Mouse (Mus musculus): ENCODE results near the gene Itgb6. TPM values are rescaled to one million over a fixed set of nuclear protein-coding genes. Genes with fewer than 3 reads are reported as not detected.

The Itgb6 gene
- polyA plus RNA-seq, 1 experiment, result 17.2 TPM

DNA sequence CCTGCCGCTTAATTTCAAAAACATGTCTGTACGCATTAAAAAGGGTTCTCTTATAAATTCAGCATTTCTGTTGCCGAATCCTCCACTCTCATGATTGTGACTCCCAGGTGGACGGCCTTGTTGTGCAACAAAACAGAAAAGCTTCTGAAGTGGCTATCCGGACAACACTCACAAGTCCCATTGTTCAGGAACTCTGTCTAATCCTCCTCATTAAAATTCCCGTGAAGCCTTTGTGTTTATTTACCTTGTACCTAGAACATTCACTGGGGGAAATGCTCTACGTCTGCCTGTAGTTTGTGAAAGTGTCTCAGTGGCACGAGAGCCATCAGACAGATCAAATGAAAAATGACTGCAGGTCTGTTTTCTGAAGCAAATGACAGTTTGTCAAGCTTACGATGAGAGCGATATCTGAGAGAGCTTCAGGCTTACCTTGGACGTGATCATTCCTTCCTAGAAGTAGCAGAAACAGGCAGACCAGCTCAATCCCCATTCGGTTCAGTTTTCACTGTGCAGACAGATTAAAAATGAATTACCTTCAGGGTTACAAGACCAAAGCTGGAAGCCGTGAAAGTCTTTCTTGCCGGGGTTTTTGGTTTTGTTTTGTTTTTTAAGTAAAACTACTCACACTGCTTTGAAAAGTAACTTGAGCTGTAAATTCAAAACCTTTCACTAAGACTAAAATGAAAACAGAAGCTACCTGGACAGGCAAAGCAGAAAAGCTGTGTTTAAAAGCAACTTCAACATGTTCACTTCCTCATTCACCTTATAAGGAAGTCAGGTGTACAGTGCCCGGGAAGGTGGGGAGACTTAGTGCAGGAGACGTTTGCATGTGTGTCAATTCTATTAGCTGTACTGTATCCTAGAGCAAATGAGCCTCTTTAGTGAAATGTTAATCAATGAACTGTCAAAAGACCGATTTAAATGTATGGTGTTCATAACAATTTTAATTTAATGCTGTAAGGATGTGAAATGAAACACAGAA is 49.2 kb downstream of the Itgb6 start:
- DNase-seq (ENCODE audit: low spot score), result no peak

DNA sequence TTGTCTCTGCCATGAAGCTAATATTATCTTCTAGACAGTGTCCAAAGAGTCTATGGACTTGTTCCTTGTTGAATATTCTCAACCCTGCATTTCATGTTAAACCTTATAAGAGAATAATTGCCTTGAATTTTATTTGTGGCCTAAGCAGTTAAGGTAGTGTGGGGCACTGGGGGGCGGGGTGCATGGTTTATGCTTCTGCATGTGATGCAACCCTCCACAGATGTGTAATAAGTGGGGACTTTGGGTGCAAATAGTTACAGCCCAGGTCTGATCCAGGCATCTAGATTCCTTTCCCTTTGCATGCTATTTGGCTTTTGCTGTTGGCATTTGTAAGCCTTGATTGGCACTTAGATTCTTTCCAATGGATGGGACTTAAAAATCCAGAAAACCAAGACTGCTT is 51.2 kb downstream of the Itgb6 start:
- DNase-seq (ENCODE audit: low spot score), result no peak

DNA sequence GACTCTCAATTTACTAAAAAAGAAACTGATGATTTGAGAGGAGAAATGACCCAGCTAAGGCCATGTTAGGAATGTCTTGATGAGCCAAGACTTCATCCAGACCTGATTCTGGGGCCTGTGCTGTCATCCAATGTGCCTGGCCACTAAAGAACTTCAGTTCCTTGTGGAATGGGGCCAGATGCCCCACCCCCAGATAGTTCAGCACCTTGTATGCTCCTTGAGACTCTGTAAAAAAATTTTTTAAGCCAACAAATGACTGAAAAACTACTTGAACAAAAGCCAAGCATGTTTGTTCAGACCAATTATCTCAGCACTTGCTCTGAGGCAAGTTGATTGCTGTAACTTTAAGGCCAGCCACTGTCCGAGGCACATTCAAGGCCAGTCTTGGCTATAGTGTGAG is 59.4 kb downstream of the Itgb6 start:
- no peak for DNase-seq (ENCODE audit: low spot score)

DNA sequence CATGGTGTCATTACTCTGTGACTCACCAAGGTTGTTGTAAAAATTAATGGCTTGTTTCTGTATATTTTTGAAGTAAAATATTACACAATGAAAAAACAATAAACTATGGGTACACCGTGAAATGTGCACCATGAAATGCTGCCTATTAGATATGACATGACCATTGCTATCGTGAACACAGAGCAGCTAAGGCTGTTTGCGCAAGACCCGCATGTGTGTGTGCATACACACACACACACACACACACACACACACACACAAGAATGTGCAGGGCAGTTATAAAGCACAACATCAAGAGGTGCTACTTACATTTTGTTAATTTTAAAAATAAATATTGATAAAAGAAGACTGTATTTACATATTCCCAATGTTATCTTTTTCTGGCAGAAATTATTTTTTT is 62.5 kb downstream of the Itgb6 start:
- DNase-seq (ENCODE audit: low spot score), result no peak

DNA sequence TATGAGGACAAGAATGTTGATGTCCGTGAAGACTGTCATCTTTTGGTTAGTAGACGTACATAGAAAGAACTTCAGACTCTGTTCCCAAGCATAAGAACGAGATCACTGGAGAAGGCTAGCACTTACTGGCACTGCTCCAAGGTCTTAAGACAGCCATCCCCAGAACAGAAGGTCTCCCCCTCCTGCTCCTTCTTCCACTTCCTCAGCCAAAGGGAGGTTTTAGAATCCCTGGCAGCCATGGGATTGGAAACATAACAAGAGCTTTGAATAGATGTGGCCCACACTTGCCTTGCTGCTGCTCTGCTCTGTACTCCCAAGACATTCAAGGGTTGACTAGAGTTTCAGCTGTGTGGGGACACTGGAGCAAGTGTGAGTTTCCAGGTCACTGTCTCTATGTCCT is 63.5 kb downstream of the Itgb6 start:
- DNase-seq (ENCODE audit: low spot score), result no peak

DNA sequence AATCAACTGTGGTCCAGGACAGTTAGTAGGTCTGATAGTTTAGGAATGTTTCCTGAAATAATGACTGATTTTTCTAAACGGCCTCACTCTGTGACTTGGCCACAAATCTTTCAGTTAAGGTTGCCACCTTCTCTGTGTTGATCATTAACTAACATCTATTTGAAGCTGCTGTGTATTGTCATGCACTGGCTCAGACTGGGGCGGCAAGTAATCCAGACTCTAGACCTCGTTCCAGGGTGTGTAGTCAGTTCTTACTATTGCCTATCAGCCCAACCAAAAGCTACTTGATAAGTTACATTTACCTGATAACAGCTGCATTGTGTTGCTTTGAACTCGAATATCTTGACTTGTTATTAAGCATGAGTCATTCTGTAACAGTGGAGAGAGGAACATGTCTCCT is 67.6 kb downstream of the Itgb6 start:
- DNase-seq (ENCODE audit: low spot score), result no peak

DNA sequence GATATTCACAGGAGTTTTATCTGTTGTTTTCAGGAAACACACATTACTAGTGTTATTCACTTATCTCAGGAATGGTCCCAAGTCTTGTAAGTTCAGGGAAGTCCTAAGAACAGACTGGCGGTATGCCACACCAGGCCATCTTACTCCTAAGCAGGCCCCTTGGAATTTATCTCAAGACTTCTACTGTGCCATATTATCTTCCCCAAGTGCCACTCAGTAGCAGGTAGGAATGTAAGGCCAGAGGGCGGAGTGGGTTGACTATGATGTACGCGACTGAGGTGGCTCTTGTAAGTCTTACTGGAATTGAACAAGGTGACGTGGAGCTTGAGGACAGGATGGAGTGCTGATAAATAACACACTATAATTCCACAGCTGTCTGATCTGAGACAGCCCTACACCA is 72.3 kb downstream of the Itgb6 start:
- DNase-seq (ENCODE audit: low spot score), result no peak

DNA sequence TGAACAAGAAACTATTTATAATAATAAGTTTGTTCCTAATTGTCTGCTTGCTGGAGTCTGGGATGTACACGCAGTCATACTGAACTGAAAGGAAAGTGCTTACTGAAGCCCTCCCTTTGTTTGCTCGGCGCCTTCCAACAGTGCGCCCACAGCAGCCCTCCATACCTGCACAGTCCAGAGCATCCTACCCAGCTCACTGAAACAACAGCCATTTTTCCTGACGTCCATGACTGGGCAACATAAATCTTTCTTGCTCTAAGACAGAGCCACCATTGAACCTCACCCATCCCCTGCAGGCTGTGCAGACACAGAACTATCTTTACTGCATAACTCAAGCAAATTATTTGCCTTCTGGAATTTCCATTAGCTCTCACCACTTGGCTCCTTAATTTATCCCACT is 74.8 kb downstream of the Itgb6 start:
- no peak for DNase-seq (ENCODE audit: low spot score)

DNA sequence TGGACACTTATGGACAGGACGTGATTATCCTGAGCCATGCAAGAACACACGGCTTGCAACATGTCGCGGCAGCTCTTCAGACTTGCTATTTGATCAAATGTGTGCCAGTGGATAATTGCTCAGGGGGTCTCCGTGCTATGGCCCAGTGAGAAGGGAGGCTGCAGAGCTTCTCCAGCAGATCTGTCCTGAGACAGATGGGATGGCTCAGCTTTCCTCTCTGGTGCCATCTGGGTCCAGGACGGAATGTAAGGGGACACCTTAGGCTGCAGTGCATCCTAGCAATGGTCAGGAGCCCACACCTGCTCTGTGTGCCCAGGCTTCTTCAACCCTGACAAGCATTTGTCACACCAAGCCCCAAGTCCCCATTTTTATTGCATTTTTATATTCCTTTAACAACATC is 75.9 kb downstream of the Itgb6 start:
- DNase-seq (ENCODE audit: low spot score), result no peak

DNA sequence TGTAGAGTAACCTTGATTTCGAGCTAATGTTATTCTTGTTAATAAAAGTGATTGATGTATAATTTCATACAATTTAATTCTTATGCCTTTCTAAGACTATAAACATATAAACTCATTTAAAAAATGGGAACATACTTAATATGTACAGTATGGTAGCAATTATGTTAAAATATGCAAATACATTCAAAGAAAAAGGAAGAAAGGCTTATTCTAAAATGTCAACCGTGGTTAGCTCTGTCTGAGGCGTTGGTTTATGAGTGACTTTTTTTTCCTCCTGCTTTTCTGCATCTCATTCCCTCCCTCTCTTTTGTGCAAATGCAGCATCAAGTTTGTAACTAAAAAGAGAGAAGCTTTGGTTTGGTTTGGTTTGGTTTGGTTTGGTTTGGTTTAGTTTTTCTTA is 79.0 kb downstream of the Itgb6 start:
- no peak for DNase-seq (ENCODE audit: low spot score)

DNA sequence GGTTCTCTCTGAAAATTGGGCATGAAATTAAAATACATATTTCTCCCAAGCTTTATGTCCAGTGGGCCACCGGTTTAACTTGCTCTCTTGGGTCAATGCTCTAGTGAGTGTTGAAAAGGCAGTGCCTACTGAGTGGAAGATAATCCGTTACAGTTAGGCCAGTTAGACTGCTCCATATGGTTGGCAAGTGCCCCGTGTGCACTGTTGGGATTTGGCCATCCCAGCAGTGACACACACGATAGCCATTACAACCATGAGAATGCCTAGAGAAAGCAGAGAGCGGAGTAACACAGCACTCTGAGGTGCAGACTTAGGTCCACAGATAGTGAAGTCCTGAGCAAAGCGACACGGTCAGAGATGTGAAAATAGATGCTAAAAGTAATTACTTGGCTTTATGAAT is 79.8 kb downstream of the Itgb6 start:
- DNase-seq (ENCODE audit: low spot score), result no peak

DNA sequence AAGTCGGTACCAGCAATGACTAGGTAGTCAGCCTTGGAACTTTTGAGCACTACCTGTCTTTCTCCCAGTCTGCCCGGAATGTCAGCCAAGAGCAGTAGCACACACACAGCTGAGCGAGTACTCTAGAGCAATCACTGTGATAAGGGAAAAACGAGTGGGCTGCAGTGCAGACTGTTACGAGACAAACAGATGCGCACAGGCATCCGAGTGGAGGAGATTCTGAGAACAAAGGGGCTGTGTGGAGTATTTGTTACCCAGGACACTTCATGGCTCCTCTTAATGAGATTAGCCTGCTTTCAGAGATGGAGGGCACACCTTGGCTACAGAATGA is 82.1 kb downstream of the Itgb6 start:
- DNase-seq (ENCODE audit: low spot score), result no peak

DNA sequence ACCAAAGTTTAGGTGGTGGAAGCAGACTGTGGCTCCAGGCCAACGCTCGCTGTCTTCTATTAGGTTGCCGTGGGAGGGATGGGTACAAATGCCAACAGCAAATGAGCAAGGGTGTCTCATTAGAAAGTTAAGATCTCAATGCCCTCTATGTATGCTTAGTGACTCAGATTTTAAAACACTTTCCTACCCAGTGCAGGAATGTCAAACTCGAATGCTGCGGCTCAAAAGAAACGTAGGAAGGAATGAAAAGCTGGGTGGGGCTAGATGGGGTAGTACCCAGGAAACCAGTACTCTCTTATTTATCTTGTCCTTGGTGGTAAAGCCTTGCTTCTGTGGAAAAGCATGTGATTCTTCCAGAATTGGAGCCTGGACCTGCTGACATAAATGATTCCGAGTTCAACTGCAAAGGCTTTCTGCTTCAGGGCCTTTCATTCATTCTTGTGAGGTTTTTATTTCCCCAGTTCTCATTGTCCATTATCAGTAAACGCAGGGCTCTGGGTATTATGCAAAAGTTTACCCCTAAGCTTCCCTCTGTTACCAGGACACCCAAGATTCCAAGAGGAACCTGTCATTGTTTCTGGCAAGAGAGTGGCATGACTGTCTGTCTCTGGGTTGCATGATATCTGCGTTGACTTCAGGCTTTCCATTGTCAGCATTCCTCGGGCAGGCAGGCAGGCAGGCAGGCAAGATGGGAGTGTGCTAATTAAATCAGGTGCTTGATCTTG is 82.7 kb downstream of the Itgb6 start:
- DNase-seq (ENCODE audit: low spot score), result no peak

DNA sequence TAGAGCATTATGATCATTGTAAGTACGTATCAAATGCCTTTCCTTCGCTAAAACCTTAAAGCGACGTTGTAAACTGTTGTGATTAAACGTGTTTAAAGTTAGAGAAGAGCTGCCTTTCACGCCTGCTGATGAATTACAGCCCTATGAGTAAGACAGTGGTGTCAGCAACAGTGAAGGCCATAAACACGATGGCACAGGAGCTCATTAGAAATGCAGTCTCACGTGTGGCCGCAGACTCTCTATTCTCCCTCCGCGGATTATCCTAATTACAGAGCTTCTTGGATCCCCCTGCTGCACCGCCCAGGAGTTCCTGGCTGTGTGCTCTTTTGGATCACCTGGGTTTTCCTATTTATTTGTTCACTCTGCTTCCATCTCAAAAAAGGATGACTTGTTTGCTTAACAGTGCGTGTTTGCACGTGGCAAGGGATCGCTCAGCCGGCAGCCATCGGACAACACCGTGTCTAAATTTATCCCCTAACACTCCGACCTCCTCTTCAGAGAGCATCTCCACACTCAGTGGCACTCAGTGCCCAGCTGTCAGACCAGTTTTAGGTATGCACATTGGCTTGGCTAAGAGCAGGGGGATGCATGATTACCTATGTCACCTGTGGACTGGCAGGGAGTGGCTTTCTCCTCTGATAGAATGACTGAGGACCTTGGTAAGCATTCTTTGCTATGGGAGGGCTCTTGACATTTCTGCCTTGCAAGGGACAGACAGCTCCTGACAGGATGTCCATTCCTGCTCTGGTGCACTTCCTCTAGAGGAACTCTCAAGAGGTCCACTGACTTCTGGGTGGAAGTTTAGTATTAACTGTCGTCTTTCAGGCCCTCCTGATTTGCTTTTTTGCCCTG is 85.3 kb downstream of the Itgb6 start:
- DNase-seq (ENCODE audit: low spot score), result no peak

DNA sequence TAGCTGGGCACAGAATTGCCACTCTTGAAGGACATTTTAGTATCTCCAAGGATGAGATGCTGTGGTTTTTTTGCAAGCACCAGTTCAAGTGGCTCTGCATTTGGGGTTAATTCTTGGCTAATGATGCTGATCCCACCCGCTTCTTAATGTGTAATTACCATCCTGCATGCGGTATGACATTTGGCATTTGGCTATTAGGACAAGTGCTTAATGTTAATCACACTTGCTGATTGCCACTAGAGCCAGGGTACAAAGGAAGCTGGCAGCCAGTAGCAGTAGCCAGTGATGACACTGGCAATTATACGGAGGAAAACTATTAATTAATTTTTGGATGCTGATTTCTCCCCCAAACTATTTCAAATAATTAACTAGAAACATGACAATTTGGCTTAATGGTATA is 86.0 kb downstream of the Itgb6 start:
- no peak for DNase-seq (ENCODE audit: low spot score)

DNA sequence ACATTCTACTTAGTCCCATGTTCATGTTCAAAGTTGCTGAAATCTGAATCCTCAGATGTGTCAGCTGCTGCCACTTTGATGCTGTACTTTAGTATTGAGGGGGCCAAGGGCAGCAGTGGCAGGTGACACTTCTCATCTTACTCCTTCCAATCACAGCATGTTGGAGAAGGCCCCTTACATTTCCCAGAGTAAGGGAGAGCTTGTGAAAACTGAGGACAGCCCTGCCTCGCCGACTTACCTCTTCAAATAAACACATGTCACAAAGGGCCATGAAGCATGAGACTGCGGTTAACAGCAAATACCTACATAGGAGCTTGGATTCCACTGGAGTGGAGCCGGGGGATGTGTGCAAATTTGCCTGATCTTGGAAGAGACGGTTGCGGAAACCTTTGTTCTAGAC is 86.4 kb downstream of the Itgb6 start:
- no peak for DNase-seq (ENCODE audit: low spot score)

DNA sequence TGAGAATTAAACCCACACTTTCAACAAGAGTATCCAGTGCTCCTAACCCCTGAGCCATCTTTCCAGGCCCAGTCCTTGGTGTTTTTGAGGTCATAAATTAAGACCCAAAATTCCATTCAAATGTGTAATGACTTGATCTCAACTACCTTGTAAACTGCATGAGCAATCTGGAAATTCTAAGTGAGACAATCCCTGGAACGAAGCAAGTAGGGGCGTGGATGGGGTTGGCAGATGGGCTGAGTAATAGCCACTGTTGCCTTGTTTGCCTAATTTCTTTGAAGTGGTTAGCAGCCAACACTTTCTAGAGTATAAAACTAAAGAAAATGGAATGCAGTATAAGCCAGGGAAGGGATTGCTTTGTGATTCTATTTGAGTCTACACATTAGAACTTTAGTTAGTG is 89.7 kb downstream of the Itgb6 start:
- DNase-seq (ENCODE audit: low spot score), result no peak

DNA sequence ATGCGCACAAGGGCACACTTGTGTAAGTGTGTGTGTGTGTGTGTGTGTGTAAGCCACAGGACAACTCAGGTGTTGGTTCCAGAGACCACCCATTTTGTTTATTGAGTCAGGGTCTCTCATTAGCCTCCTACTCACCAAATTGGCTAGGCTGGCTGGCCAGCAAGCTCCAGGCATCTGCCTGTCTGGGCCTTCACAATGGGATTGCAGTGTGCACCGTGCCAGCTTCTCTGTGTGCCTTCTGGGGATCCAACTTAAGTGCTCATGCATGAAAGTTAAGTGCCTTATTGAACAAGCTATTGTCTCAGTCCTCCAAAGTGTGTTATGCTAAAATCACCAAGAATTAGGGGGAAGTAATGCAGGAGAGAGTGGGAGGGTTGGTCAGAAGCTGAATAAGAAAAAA is 92.1 kb downstream of the Itgb6 start:
- no peak for DNase-seq (ENCODE audit: low spot score)

DNA sequence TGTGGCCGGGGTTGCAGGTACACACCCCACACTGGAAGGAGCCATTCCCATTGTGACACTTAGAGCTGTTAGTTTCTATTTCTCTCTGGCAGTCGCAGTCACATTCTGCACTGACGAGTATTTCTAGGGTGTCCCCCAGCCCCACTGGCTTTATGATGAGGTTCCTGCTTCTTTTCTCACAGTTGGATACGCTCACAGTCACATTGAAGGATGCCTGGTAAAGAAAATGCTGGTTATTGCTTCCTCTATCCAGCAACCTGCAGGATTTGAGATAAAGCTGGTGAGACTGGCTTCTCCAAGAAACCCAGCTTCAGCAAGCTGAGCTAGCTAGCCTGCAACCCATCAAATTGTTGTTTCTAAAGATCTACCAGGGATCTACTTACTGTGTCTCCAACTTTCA is 94.5 kb downstream of the Itgb6 start:
- DNase-seq (ENCODE audit: low spot score), result no peak

DNA sequence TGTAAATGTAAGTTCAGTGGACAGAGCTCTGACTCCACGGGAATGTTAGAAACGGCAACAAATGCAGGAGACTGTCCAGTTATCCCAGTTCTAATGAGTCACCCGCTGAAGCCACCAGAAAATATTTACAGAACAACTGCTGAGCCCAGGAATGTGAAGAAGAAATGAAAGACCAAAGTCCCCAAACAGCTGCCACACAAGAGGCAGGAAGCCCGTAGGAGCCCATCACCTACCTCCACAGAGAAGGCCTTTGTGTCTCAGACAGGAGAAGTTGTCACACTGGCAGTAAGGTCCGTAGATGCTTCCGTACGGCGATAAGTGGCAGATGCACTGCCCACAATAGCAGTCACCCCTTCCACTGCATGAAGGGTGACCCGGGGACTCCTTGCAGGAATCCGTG is 94.9 kb downstream of the Itgb6 start:
- DNase-seq (ENCODE audit: low spot score), result no peak

DNA sequence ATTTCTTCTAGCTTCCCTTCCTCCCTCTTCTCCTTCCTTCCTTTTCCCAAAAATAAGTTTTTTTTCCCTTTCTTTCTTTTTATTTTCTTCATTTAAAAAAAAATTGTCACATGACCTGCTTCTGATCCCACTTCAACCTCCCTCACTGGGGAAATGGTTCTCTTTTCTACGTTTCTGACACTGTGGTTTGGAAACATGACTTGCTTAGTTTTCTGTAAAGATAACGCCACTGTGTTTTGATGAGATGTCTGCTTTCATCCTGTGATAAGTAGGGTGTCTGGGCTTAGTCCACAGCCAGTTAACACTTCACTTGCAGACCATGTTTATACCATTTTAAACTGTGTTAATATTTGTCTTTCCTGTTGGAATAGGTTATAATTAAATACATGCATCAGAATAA is 96.7 kb downstream of the Itgb6 start:
- no peak for DNase-seq (ENCODE audit: low spot score)

DNA sequence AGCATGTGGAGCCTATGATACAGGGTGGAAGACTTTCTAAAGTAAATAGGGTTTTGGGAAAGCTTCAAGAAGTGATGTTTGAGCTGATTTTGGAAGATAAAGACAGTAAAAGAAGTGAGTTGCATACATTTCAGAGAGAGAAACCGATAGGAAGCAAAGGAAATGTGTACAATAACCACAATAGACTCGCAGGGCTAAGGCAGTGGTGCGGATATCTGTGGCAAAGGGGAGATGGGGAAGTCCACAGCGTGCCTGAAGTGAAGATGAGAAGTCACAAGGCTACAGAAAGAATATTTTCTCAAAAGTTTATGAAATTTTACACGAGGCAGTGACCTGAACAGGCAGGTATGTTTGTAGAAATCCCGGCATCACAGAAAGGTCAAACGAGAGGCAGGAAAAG is 100.3 kb downstream of the Itgb6 start:
- no peak for DNase-seq (ENCODE audit: low spot score)

DNA sequence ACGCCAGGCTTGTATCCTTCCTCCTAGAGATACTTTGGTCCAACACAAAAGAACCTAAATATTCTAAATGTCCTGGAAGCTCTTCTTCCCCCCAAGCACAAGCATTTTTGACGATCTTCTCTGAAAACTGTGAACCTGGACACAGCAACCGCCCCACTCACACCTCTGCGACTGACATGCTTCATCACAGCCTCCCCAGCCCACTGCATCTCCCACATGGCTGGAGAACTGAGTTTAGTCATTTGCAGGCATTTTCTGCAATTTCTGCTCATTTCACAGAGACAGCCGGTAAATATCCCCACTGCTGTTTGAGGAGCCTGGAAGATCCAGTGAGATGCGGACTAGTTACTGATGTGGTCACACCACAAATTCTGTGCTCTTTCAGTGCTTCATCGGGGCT is 107.7 kb downstream of the Itgb6 start:
- no peak for DNase-seq (ENCODE audit: low spot score)

Data from urinary bladder, adult 2 months (tissue).